Mouse (Mus musculus) megakaryocyte, embryonic 14.5 days (primary cell): ENCODE data around the gene Xrcc5. TPM values are rescaled to one million over a fixed set of nuclear protein-coding genes. Genes with fewer than 3 reads are reported as not detected.

ENCODE experiments used
- H3K27me3 ChIP-seq: replicated peaks from 2 replicates; pipeline ENCODE3; 2012; ENCODE audit warnings: inconsistent platforms
- H3K36me3 ChIP-seq: replicated peaks from 2 replicates; pipeline ENCODE3; 2012; ENCODE audit warnings: low read length, inconsistent platforms, mixed read lengths
- H3K4me1 ChIP-seq: 2 replicates; pipeline ENCODE4 v1.6.1; 2012; ENCODE audit warnings: inconsistent platforms
- H3K4me3 ChIP-seq: replicated peaks from 2 replicates; pipeline ENCODE3; 2012; ENCODE audit warnings: moderate library complexity, mild to moderate bottlenecking, inconsistent platforms
- H3K9me3 ChIP-seq: 2 replicates; pipeline ENCODE4 v1.6.1; 2012; ENCODE audit warnings: inconsistent platforms
- FLI1 ChIP-seq: IDR thresholded peaks from 2 replicates; pipeline ENCODE4 v1.6.1; 2012; ENCODE audit warnings: low read length, inconsistent platforms, mixed read lengths
- GATA1 ChIP-seq: IDR thresholded peaks from 3 replicates; pipeline ENCODE4 v1.6.1; 2012; ENCODE audit warnings: mixed read lengths, low read length, inconsistent platforms, borderline replicate concordance
- polyA plus RNA-seq: library from polyadenylated mRNA; stranded (reverse); fragments of >175 nt; gene quantifications from 2 replicates; pipeline ENCODE4 v1.2.3, GENCODE M21; 2012; ENCODE audit warnings: low replicate concordance; ENCODE audit not compliant: insufficient read depth

Xrcc5 gene
- polyA plus RNA-seq, 1 experiment, result 0.62 TPM

GRCm38 (mm10) chr1:72338341-72338740 lies 31.1 kb downstream of the Xrcc5 start:
- Histone ChIP-seq H3K36me3 (peaks cover 30% of the 10 kb centered on the region), H3K9me3 (no peaks in the 10 kb centered on the region), H3K4me1 (no peaks in the 10 kb centered on the region), H3K27me3 (no peaks in the 10 kb centered on the region), H3K4me3 (no peak overlapping the region)
- TF ChIP-seq FLI1 (no peak), GATA1 (no peak)

DNA sequence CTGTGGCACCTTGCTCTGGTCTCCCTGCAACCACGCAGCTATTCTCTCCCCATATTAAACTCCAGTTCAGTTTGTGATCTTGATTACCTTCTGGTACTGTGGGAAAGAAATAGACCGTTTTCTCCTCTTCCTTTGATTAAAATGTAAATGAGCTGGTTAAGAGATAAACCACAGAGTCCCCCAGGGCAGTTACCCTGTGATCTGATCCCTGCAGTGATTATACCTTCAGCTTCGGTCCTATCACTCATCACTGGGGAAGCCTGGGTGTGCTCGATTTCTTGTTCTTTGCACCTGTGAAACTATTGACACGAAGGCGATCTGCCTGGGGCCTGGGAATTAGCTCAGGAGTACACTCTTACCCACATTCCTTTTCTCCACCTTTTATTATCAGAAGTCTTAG lies 40.7 kb downstream of the Xrcc5 start:
- Histone ChIP-seq H3K36me3 (peaks cover 26% of the 10 kb centered on the region), H3K4me3 (no peak overlapping the region), H3K9me3 (no peaks in the 10 kb centered on the region), H3K27me3 (no peaks in the 10 kb centered on the region), H3K4me1 (no peaks in the 10 kb centered on the region)
- TF ChIP-seq FLI1 (no peak), GATA1 (no peak)

DNA sequence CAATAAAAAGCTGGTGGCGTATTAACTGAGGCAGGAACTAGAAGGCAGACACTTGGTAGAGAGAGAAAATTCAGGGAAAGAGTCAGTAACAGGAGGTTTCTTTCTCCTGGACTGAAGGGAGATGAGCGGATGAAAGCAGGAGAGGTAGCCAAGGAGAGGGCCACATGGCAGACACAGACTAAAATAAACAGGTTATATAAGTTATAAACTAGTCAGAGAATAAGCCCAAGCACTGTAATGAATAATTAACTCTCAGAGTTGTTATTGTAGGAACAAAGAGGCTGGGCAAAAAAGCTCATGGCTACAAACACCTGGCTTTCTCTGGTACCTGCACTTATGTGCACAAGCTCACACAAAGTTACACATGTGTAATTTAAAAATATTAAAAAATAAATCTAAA lies 47.6 kb downstream of the Xrcc5 start:
- Histone ChIP-seq H3K36me3 (peaks cover 15% of the 10 kb centered on the region), H3K4me1 (no peaks in the 10 kb centered on the region), H3K27me3 (no peaks in the 10 kb centered on the region), H3K9me3 (no peaks in the 10 kb centered on the region), H3K4me3 (no peak overlapping the region)
- TF ChIP-seq GATA1, result no peak

- Histone ChIP-seq H3K36me3 (peaks cover 11% of the 10 kb centered on the region), H3K4me3 (no peak overlapping the region), H3K4me1 (no peaks in the 10 kb centered on the region), H3K9me3 (no peaks in the 10 kb centered on the region), H3K27me3 (no peaks in the 10 kb centered on the region)
- TF ChIP-seq FLI1, result no peak
- no peak for TF ChIP-seq GATA1
Measured at GRCm38 (mm10) chr1:72358216-72358615, 51.0 kb downstream of the Xrcc5 start.

DNA sequence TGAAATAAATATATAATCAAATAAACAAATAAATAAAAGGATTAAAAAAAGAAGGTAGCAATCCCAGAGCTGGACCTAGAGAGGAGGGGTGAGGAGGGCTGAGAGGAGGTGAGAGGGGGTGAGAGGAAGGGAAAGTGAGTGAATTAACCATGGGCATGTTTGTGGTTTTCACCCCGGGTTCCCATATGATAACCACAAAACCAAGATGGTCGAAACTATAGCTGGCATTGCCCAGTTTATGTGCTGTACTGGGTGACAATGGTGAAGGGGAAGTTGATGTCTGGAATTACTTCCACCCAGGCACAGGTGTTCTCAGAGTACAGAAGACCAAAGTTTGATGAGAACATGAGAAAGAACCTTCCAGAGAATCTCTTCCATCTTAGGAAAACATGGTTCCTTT lies 52.2 kb downstream of the Xrcc5 start:
- Histone ChIP-seq H3K36me3 (peaks cover 11% of the 10 kb centered on the region), H3K27me3 (no peaks in the 10 kb centered on the region), H3K9me3 (no peaks in the 10 kb centered on the region), H3K4me1 (no peaks in the 10 kb centered on the region; the same call in 1 of the 2 replicates), H3K4me3 (no peak overlapping the region)
- TF ChIP-seq GATA1 (no peak), FLI1 (no peak)

DNA sequence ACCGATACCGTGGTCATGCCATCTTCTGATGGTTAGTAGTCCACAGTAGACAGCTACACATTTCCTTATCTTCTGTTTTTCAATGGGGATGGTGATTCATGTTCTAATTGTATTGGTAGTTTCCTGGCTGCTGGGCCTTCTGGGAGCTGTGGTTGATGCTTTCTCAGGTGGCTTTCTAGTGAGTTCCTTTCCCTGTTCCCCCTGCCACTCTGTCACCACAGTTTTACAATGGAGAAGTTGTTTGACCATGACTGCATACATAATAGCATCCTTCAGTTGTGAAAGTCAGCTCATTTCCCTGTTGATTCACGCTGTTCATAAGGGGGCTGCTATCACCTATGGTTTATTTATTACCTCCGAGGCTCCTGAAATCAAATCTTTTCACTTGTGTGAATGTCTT lies 53.6 kb downstream of the Xrcc5 start:
- Histone ChIP-seq H3K27me3 (no peaks in the 10 kb centered on the region), H3K9me3 (no peaks in the 10 kb centered on the region), H3K4me3 (no peak overlapping the region), H3K36me3 (peaks cover 11% of the 10 kb centered on the region), H3K4me1 (peaks cover 5% of the 10 kb centered on the region; the same call in 1 of the 2 replicates)
- TF ChIP-seq GATA1 (no peak), FLI1 (no peak)

DNA sequence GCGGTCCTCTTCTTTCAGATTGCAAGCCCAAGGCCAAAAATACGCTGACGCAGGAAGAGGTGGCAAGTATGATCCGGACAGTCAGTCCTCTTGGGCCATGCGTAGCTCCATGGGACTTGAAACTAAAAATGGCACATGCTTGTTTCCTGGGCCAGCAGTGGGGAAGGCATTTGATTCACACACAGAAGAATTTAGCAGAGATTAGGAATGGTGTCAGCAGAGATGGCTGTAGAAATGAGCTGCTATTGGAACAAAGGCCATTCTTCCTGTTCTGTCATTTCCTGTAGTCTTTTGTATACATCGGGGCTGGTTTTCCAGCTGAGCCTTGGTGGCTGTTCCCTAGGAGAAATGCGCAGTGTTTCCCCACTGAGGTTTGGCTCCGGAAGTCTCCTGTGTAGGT lies 57.4 kb downstream of the Xrcc5 start:
- Histone ChIP-seq H3K36me3 (no peaks in the 10 kb centered on the region), H3K27me3 (no peaks in the 10 kb centered on the region), H3K9me3 (no peaks in the 10 kb centered on the region), H3K4me3 (no peak overlapping the region), H3K4me1 (peaks cover 5% of the 10 kb centered on the region; the same call in 1 of the 2 replicates)
- TF ChIP-seq FLI1 (no peak), GATA1 (no peak)

DNA sequence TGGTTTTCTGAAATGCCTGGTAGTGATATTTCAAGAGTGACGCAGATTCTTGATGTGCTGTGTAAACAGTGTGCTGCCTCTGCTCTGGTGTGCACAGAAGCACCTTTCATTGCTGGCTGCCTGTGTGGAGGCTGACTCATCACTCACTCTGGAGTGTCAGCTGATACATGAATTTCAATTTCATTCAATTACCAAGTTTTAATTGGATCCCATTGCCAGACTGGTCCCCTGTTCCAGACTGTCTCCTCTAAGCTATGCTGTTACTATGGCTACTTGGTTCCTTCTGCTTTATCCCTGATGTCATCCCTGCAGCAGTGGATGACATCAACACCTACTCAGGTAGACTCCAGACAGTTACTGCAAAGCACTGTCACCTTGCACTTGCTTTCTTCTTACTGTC lies 65.3 kb downstream of the Xrcc5 start:
- Histone ChIP-seq H3K36me3 (peaks cover 10% of the 10 kb centered on the region), H3K9me3 (peaks cover 9% of the 10 kb centered on the region), H3K4me1 (peaks cover 9% of the 10 kb centered on the region), H3K4me3 (no peak overlapping the region), H3K27me3 (no peaks in the 10 kb centered on the region)
- TF ChIP-seq FLI1, result no peak
- TF ChIP-seq GATA1, result no peak

- no peak for TF ChIP-seq FLI1
- no peak for TF ChIP-seq GATA1
- Histone ChIP-seq H3K27me3 (no peaks in the 10 kb centered on the region), H3K36me3 (peaks cover 10% of the 10 kb centered on the region), H3K4me3 (no peak overlapping the region), H3K9me3 (peaks cover 9% of the 10 kb centered on the region), H3K4me1 (peaks cover 9% of the 10 kb centered on the region)
Measured at GRCm38 (mm10) chr1:72372913-72373312, 65.7 kb downstream of the Xrcc5 start.

DNA sequence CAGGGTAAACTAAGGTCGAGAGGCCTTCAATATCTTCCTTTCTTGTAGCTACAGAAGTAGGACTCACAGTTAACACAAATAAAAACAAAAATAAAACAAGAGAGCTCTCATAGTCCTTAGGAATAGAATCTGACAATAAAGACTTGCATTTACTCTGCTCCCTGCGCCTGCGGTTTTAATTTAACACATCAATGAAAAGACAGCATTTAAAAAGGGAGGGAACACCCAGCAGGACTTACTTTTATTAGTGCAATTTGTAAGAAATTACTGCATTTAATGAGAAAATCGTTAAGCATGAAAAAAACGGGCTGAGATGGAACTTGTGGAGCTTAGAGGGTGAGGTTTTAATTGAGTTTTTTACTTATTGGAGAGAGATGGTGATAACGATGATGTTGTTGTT lies 66.4 kb downstream of the Xrcc5 start:
- no peak overlapping the region for H3K4me3 ChIP-seq
- H3K27me3 ChIP-seq, result no peaks in the 10 kb centered on the region
- H3K4me1 ChIP-seq, result peaks cover 9% of the 10 kb centered on the region
- H3K36me3 ChIP-seq, result peaks cover 10% of the 10 kb centered on the region
- no peak for TF ChIP-seq FLI1
- no peak for TF ChIP-seq GATA1
- peaks cover 9% of the 10 kb centered on the region for H3K9me3 ChIP-seq

DNA sequence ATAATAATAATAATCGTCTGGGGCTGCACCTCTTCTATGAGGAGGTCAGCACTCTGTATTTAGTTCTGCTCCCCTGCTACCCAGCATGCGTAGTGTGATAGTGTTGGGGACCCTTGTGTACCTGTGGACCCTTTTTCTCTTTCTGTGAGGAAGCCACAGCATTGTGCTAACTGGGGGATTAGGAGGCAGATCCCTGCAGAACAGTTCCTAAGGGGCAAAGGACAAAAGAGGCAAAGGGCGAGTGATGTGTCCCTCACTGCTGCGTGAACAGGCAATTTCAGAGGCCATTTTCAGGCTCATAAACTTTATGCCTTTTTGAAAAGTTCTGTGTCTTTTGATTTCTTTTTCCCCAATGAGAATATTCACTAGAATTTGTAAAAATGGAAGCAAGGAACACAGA lies 66.8 kb downstream of the Xrcc5 start:
- peaks cover 10% of the 10 kb centered on the region for H3K36me3 ChIP-seq
- no peaks in the 10 kb centered on the region for H3K27me3 ChIP-seq
- H3K9me3 ChIP-seq, result peaks cover 9% of the 10 kb centered on the region
- no peak overlapping the region for H3K4me3 ChIP-seq
- peaks cover 9% of the 10 kb centered on the region for H3K4me1 ChIP-seq
- no peak for TF ChIP-seq FLI1
- no peak for TF ChIP-seq GATA1
